11 mouse cellular contexts compared by ENCODE assay signal in genomic region chr5:113407346-113407745, GRCm38 (mm10). TPM values are rescaled to one million over a fixed set of nuclear protein-coding genes. Genes with fewer than 3 reads are reported as not detected.
A peak's percentile ranks its signal among the peaks of the same experiment; 100 is the strongest.
DNase-seq lines count a peak whose midpoint lies in the region; ATAC-seq and TF ChIP-seq lines count a peak whose summit lies in the region.
"Had no signal": no experiment of that assay in that cellular context is flagged by ENCODE, and none has a peak within 500 bp of the region (broad histone marks: within the 10 kb centered on the region; RNA-seq: fewer than 3 reads in every experiment).

No protein-coding gene starts in this region.

- no peak for ATAC-seq in forebrain, postnatal 0 days
- ATAC-seq in midbrain, embryonic 14.5 days (ENCODE audit: low FRiP score, low TSS enrichment) = no peak
- ATAC-seq in midbrain, embryonic 16.5 days = no peak
- ATAC-seq in stomach, postnatal 0 days (ENCODE audit: low FRiP score, low TSS enrichment) = no peak
- ATAC-seq in erythroblast, adult 5-6 weeks (replicated peaks; ENCODE audit: low FRiP score, poor library complexity, severe bottlenecking) = no peak

- no peak overlapping the region for H3K9ac ChIP-seq in forebrain, postnatal 0 days
- H3K9ac ChIP-seq in midbrain, embryonic 14.5 days (replicated peaks; ENCODE audit: low read length) = no peak overlapping the region
- H3K9ac ChIP-seq in midbrain, embryonic 16.5 days (ENCODE audit: low read depth, low read length) = no peak overlapping the region
- no peak overlapping the region for H3K9ac ChIP-seq in stomach, postnatal 0 days (ENCODE audit: low read length)
- H3K9ac ChIP-seq: lung, embryonic 15.5 days had no signal

- H3K4me1 ChIP-seq in forebrain, embryonic 10.5 days = no peaks in the 10 kb centered on the region
- H3K4me1 ChIP-seq in forebrain, postnatal 0 days (ENCODE audit: insufficient read depth) = peaks cover 16% of the 10 kb centered on the region; the same call in 1 of the 2 replicates
- peaks cover 13% of the 10 kb centered on the region for H3K4me1 ChIP-seq in midbrain, embryonic 14.5 days (ENCODE audit: control insufficient read depth, insufficient read depth, low read length)
- peaks cover 23% of the 10 kb centered on the region for H3K4me1 ChIP-seq in midbrain, embryonic 16.5 days (ENCODE audit: control insufficient read depth, insufficient read depth, low read length)
- H3K4me1 ChIP-seq in stomach, postnatal 0 days (replicated peaks; ENCODE audit: control insufficient read depth, insufficient read depth) = no peaks in the 10 kb centered on the region
- H3K4me1 ChIP-seq: lung, embryonic 15.5 days had no signal

- peak; percentile 53 for DNase-seq in forebrain, embryonic 10.5 days (ENCODE audit: extremely low spot score, low spot score)
- no peak for DNase-seq in forebrain, postnatal 0 days
- peak; percentile 32 for DNase-seq in midbrain, embryonic 14.5 days
- DNase-seq in kidney, adult 9 months = peak; percentile 20
- peak; percentile 57 for DNase-seq in stomach, postnatal 0 days (ENCODE audit: low spot score)
- no peak for DNase-seq in cerebellum, adult 18-20 months

- no peak overlapping the region for H3K27ac ChIP-seq in forebrain, embryonic 10.5 days
- H3K27ac ChIP-seq in forebrain, postnatal 0 days (ENCODE audit: low read depth, low read length) = no peak overlapping the region
- H3K27ac ChIP-seq in midbrain, embryonic 14.5 days (replicated peaks; ENCODE audit: low read depth, low read length) = no peak overlapping the region
- H3K27ac ChIP-seq in midbrain, embryonic 16.5 days (ENCODE audit: low read length) = no peak overlapping the region
- no peak overlapping the region for H3K27ac ChIP-seq in stomach, postnatal 0 days (replicated peaks)
- H3K27ac ChIP-seq: lung, embryonic 15.5 days had no signal

- H3K36me3 ChIP-seq in forebrain, embryonic 10.5 days (replicated peaks) = no peaks in the 10 kb centered on the region
- H3K36me3 ChIP-seq in forebrain, postnatal 0 days (ENCODE audit: insufficient read depth) = no peaks in the 10 kb centered on the region
- H3K36me3 ChIP-seq in midbrain, embryonic 14.5 days (ENCODE audit: control insufficient read depth, insufficient read depth, low read length) = no peaks in the 10 kb centered on the region
- H3K36me3 ChIP-seq in midbrain, embryonic 16.5 days (ENCODE audit: control insufficient read depth, insufficient read depth, low read length) = no peaks in the 10 kb centered on the region
- no peaks in the 10 kb centered on the region for H3K36me3 ChIP-seq in stomach, postnatal 0 days (ENCODE audit: control insufficient read depth, insufficient read depth, low read length)
- H3K36me3 ChIP-seq: lung, embryonic 15.5 days had no signal

- no peak for TF ChIP-seq EP300 in stomach, postnatal 0 days (optimal IDR thresholded peaks at IDR 0.05)

- WGBS in forebrain, embryonic 10.5 days = 4% methylated on average over 3 of the region's 3 CpGs
- WGBS in forebrain, postnatal 0 days = 6% methylated on average over 3 of the region's 3 CpGs
- WGBS in midbrain, embryonic 14.5 days = 15% methylated on average over 3 of the region's 3 CpGs
- WGBS in midbrain, embryonic 16.5 days = 4% methylated on average over 3 of the region's 3 CpGs
- WGBS in stomach, postnatal 0 days = 4% methylated on average over 3 of the region's 3 CpGs

- H3K27me3 ChIP-seq in forebrain, embryonic 10.5 days (ENCODE audit: poor library complexity, severe bottlenecking) = no peaks in the 10 kb centered on the region
- no peaks in the 10 kb centered on the region for H3K27me3 ChIP-seq in forebrain, postnatal 0 days (ENCODE audit: insufficient read depth, low read length)
- no peaks in the 10 kb centered on the region for H3K27me3 ChIP-seq in midbrain, embryonic 14.5 days (ENCODE audit: control insufficient read depth, insufficient read depth, low read length)
- no peaks in the 10 kb centered on the region for H3K27me3 ChIP-seq in midbrain, embryonic 16.5 days (ENCODE audit: control insufficient read depth, insufficient read depth, low read depth, low read length)
- no peaks in the 10 kb centered on the region for H3K27me3 ChIP-seq in stomach, postnatal 0 days (ENCODE audit: control insufficient read depth, insufficient read depth, low read length)
- H3K27me3 ChIP-seq: lung, embryonic 15.5 days had no signal

- no peak for TF ChIP-seq CTCF in forebrain, postnatal 0 days (IDR thresholded peaks at IDR 0.05; ENCODE audit: low read depth)
- TF ChIP-seq CTCF in stomach, postnatal 0 days (IDR thresholded peaks at IDR 0.05; ENCODE audit: low read depth) = no peak

- H3K9me3 ChIP-seq in forebrain, embryonic 10.5 days = no peaks in the 10 kb centered on the region
- H3K9me3 ChIP-seq in forebrain, postnatal 0 days (ENCODE audit: low read length) = no peaks in the 10 kb centered on the region
- no peaks in the 10 kb centered on the region for H3K9me3 ChIP-seq in midbrain, embryonic 14.5 days (ENCODE audit: control insufficient read depth, low read length)
- no peaks in the 10 kb centered on the region for H3K9me3 ChIP-seq in midbrain, embryonic 16.5 days (replicated peaks; ENCODE audit: control insufficient read depth, low read length, poor library complexity, severe bottlenecking)
- H3K9me3 ChIP-seq in stomach, postnatal 0 days (ENCODE audit: control insufficient read depth, low read length) = no peaks in the 10 kb centered on the region
- H3K9me3 ChIP-seq: lung, embryonic 15.5 days had no signal

- no peak overlapping the region for H3K4me2 ChIP-seq in forebrain, postnatal 0 days (ENCODE audit: low read depth)
- H3K4me2 ChIP-seq in midbrain, embryonic 14.5 days (ENCODE audit: low read length) = no peak overlapping the region
- no peak overlapping the region for H3K4me2 ChIP-seq in midbrain, embryonic 16.5 days (ENCODE audit: low read length)
- no peak overlapping the region for H3K4me2 ChIP-seq in stomach, postnatal 0 days (replicated peaks; ENCODE audit: low read depth)
- H3K4me2 ChIP-seq: lung, embryonic 15.5 days had no signal

- H3K4me3 ChIP-seq in forebrain, embryonic 10.5 days = no peak overlapping the region
- H3K4me3 ChIP-seq in forebrain, postnatal 0 days (ENCODE audit: low read depth, low read length) = no peak overlapping the region
- no peak overlapping the region for H3K4me3 ChIP-seq in midbrain, embryonic 14.5 days (replicated peaks; ENCODE audit: low read depth, low read length)
- no peak overlapping the region for H3K4me3 ChIP-seq in midbrain, embryonic 16.5 days (ENCODE audit: low read depth, low read length)
- H3K4me3 ChIP-seq in stomach, postnatal 0 days (ENCODE audit: low read depth, low read length) = no peak overlapping the region
- H3K4me3 ChIP-seq: lung, embryonic 15.5 days had no signal

RNA-seq across cellular contexts. Expression of gene Aym1, which starts 50.3 kb away (rescaled TPM):
- not detected in 2 replicates for polyA plus RNA-seq in forebrain, embryonic 10.5 days (2016; fragmentation: Nextera tagmentation; extraction: Ambion mirVana)
- total RNA-seq in forebrain, postnatal 0 days (2014; rRNA removed) = not detected in 2 replicates
- polyA plus RNA-seq in forebrain, postnatal 0 days (2015; fragmentation: Nextera tagmentation; extraction: Ambion mirVana) = not detected in 2 replicates
- not detected in 2 replicates for polyA plus RNA-seq in midbrain, embryonic 14.5 days (2014; fragmentation: Nextera tagmentation; extraction: Ambion mirVana)
- polyA plus RNA-seq in midbrain, embryonic 16.5 days (2015; fragmentation: Nextera tagmentation; extraction: Ambion mirVana) = not detected in 2 replicates
- polyA plus RNA-seq in stomach, postnatal 0 days (2015; fragmentation: Nextera tagmentation; extraction: Ambion mirVana) = not detected in 2 replicates
- not detected in 2 replicates for total RNA-seq in erythroblast, adult 5-6 weeks (2015; ENCODE audit: low replicate concordance)
- not detected in 2 replicates for total RNA-seq in erythroblast, adult 5-6 weeks (2017; ENCODE audit: low replicate concordance)
- total RNA-seq: gastrocnemius, postnatal 4 days had no signal
- polyA plus RNA-seq: brain, embryonic 14.5 days; lung, embryonic 15.5 days had no signal

Comparison
In these comparisons a context has a peak if more than half of its experiments do, and no peak if none do; other contexts are left out.
1. DNase-seq: peak in forebrain, embryonic 10.5 days (single experiment), midbrain, embryonic 14.5 days (single experiment), kidney, adult 9 months (single experiment) and stomach, postnatal 0 days (single experiment); none in forebrain, postnatal 0 days (single experiment) and cerebellum, adult 18-20 months (0 of 2).